Mouse (Mus musculus): ENCODE data around the gene Cntrl.

Cntrl gene

DNA sequence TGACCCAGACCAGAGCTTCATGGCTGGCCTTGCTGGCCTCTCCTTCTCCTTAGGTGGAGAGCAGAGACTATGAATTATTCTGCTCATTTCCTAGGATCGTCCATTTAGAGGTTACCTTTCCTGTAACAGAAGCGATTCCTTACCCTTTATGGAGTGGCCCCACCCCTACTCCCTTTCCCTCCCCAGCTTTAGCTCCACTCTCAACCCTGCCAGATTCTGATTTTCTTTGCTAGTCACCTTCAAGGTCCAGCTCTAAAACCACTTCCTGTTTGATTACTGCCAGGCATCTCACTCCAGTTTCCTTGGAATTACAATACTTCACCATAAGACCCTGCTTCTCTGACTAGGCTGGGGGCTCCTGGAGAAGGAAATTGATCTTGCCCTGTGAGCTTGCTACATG is 107.4 kb downstream of the Cntrl start:
- DNase-seq (ENCODE audit: low read depth, low spot score): no peak

- no peak for DNase-seq (ENCODE audit: low read depth, low spot score)
Measured at GRCm38 (mm10) chr2:35218736-35219135, 109.4 kb downstream of the Cntrl start.

GRCm38 (mm10) chr2:35222822-35223391 is 113.6 kb downstream of the Cntrl start:
- no peak for DNase-seq (ENCODE audit: low read depth, low spot score)

GRCm38 (mm10) chr2:35224285-35224684 is 115.0 kb downstream of the Cntrl start:
- DNase-seq (ENCODE audit: low read depth, low spot score): no peak

- no peak for DNase-seq (ENCODE audit: low read depth, low spot score)
Measured at GRCm38 (mm10) chr2:35228145-35228544, 118.9 kb downstream of the Cntrl start.
